Mouse (Mus musculus) MEL (cell line): ENCODE measurements around the gene Zfp282. TPM values are rescaled to one million over a fixed set of nuclear protein-coding genes. Genes with fewer than 3 reads are reported as not detected.
A peak's percentile ranks its signal among the peaks of the same experiment; 100 is the strongest.

Experiments used
- DNase-seq: peaks from one replicate; pipeline ENCODE4 v3.0.0; 2011; ENCODE audit warnings: low read depth, low spot score
- H3K27ac ChIP-seq: 2 replicates; pipeline ENCODE4 v1.5.1; 2012; ENCODE audit warnings: low read depth, mild to moderate bottlenecking, control low read depth, low read length, moderate library complexity; ENCODE audit not compliant: control insufficient read depth
- H3K27me3 ChIP-seq, 2 experiments: fragments of 150-350 bp in 1 of 2; sonication (generic) in 1 of 2; 2 replicates each; pipeline ENCODE4 v1.6.1; 2012; ENCODE audit warnings: low read length in 2 of 2, mild to moderate bottlenecking in 2 of 2, improper control_type of control experiment in 1 of 2, moderate library complexity in 1 of 2; ENCODE audit not compliant: insufficient read depth in 2 of 2, control insufficient read depth in 1 of 2
- H3K36me3 ChIP-seq, 2 experiments: 2 replicates each; pipeline ENCODE4 v1.6.1; 2012 to 2014; ENCODE audit warnings: low read length in 2 of 2, improper control_type of control experiment in 1 of 2, inconsistent platforms in 1 of 2, mild to moderate bottlenecking in 1 of 2; ENCODE audit not compliant: insufficient read depth in 2 of 2, control insufficient read depth in 1 of 2
- H3K4me1 ChIP-seq, 2 experiments: fragments of 150-350 bp in 1 of 2; sonication (generic) in 1 of 2; 2 replicates each; pipeline ENCODE4 v1.6.1; 2012; ENCODE audit warnings: low read length in 2 of 2, improper control_type of control experiment in 1 of 2, mild to moderate bottlenecking in 1 of 2; ENCODE audit not compliant: insufficient read depth in 2 of 2, control insufficient read depth in 1 of 2
- H3K4me3 ChIP-seq, 2 experiments: fragments of 150-350 bp in 1 of 2; sonication (generic) in 1 of 2; 2 replicates each; pipeline ENCODE4 v1.5.1; 2012; ENCODE audit warnings: low read depth in 2 of 2, low read length in 2 of 2, mild to moderate bottlenecking in 2 of 2, moderate library complexity in 2 of 2, control low read depth in 1 of 2, improper control_type of control experiment in 1 of 2; ENCODE audit not compliant: control insufficient read depth in 1 of 2, insufficient read depth in 1 of 2
- H3K79me2 ChIP-seq: 2 replicates; pipeline ENCODE4 v1.6.1; 2012; ENCODE audit warnings: mild to moderate bottlenecking, low read length, moderate library complexity; ENCODE audit not compliant: control insufficient read depth, poor library complexity, insufficient read depth
- H3K9ac ChIP-seq: 2 replicates; pipeline ENCODE4 v1.6.1; 2012; ENCODE audit warnings: low read depth, mild to moderate bottlenecking, control low read depth, low read length, moderate library complexity; ENCODE audit not compliant: control insufficient read depth, poor library complexity, severe bottlenecking
- H3K9me3 ChIP-seq: fragments of 150-350 bp; sonication (generic); replicated peaks from 2 replicates; pipeline ENCODE4 v1.6.1; 2012; ENCODE audit warnings: mild to moderate bottlenecking, low read length, improper control_type of control experiment, moderate library complexity; ENCODE audit not compliant: insufficient read depth
- BHLHE40 ChIP-seq: IDR thresholded peaks from 2 replicates; pipeline ENCODE4 v1.6.1; 2012; ENCODE audit warnings: low read depth, mild to moderate bottlenecking, inconsistent platforms, low read length, improper control_type of control experiment, borderline replicate concordance
- CHD1 ChIP-seq: IDR thresholded peaks from 2 replicates; pipeline ENCODE4 v1.6.1; 2012; ENCODE audit warnings: low read depth, mild to moderate bottlenecking, inconsistent platforms, low read length, improper control_type of control experiment
- EP300 ChIP-seq, 2 experiments: IDR thresholded peaks; 2 replicates each; pipeline ENCODE4 v1.6.1; 2011; ENCODE audit warnings: improper control_type of control experiment in 2 of 2, low read length in 2 of 2, low read depth in 1 of 2, mild to moderate bottlenecking in 1 of 2
- GABPA ChIP-seq: IDR thresholded peaks from 2 replicates; pipeline ENCODE4 v1.6.1; 2012; ENCODE audit warnings: low read depth, mild to moderate bottlenecking, inconsistent platforms, low read length, improper control_type of control experiment, moderate library complexity
- GATA1 ChIP-seq: IDR thresholded peaks from 2 replicates; pipeline ENCODE4 v1.6.1; 2011; ENCODE audit warnings: low read depth, low read length, improper control_type of control experiment
- HCFC1 ChIP-seq: IDR thresholded peaks from 2 replicates; pipeline ENCODE4 v1.6.1; 2012; ENCODE audit warnings: low read depth, mild to moderate bottlenecking, inconsistent platforms, low read length, improper control_type of control experiment, moderate library complexity
- KAT2A ChIP-seq: conservative IDR thresholded peaks from 2 replicates; pipeline ENCODE4 v1.6.1; 2012; ENCODE audit warnings: low read depth, low read length, improper control_type of control experiment, inconsistent platforms
- MAFK ChIP-seq: IDR thresholded peaks from 2 replicates; pipeline ENCODE4 v1.6.1; 2011; ENCODE audit warnings: low read depth, mild to moderate bottlenecking, low read length, improper control_type of control experiment, borderline replicate concordance
- MAX ChIP-seq: IDR thresholded peaks from 2 replicates; pipeline ENCODE4 v1.6.1; 2011; ENCODE audit warnings: low read length, improper control_type of control experiment
- MXI1 ChIP-seq: IDR thresholded peaks from 2 replicates; pipeline ENCODE4 v1.6.1; 2011; ENCODE audit warnings: mild to moderate bottlenecking, low read depth, low read length, improper control_type of control experiment
- MYC ChIP-seq: IDR thresholded peaks from 2 replicates; pipeline ENCODE4 v1.6.1; 2011; ENCODE audit warnings: low read depth, mild to moderate bottlenecking, low read length, improper control_type of control experiment, moderate library complexity
- NELFE ChIP-seq: IDR thresholded peaks from 2 replicates; pipeline ENCODE4 v1.6.1; 2011; ENCODE audit warnings: low read depth, low read length, improper control_type of control experiment
- POLR2A ChIP-seq, 2 experiments: IDR thresholded peaks; 2 replicates each; pipeline ENCODE4 v1.6.1; 2011 to 2012; ENCODE audit warnings: low read length in 2 of 2, mild to moderate bottlenecking in 2 of 2, control low read depth in 1 of 2, improper control_type of control experiment in 1 of 2, low read depth in 1 of 2, moderate library complexity in 1 of 2; ENCODE audit not compliant: control insufficient read depth in 1 of 2, insufficient read depth in 1 of 2, poor library complexity in 1 of 2
- RAD21 ChIP-seq: IDR thresholded peaks from 2 replicates; pipeline ENCODE4 v1.6.1; 2011; ENCODE audit warnings: mild to moderate bottlenecking, low read depth, low read length, improper control_type of control experiment
- SIN3A ChIP-seq: IDR thresholded peaks from 2 replicates; pipeline ENCODE4 v1.6.1; 2012; ENCODE audit warnings: low read length, improper control_type of control experiment, inconsistent platforms
- SMC3 ChIP-seq: IDR thresholded peaks from 2 replicates; pipeline ENCODE4 v1.6.1; 2011; ENCODE audit warnings: low read depth, low read length, improper control_type of control experiment
- TAL1 ChIP-seq: IDR thresholded peaks from 2 replicates; pipeline ENCODE4 v1.6.1; 2012; ENCODE audit warnings: mild to moderate bottlenecking, inconsistent platforms, low read length, moderate library complexity, mixed read lengths
- TCF12 ChIP-seq: IDR thresholded peaks from 2 replicates; pipeline ENCODE4 v1.6.1; 2014; ENCODE audit warnings: low read depth, mild to moderate bottlenecking, inconsistent platforms, low read length, improper control_type of control experiment, moderate library complexity
- UBTF ChIP-seq: IDR thresholded peaks from 2 replicates; pipeline ENCODE4 v1.6.1; 2012; ENCODE audit warnings: low read depth, mild to moderate bottlenecking, inconsistent platforms, low read length, improper control_type of control experiment, moderate library complexity, borderline replicate concordance; ENCODE audit not compliant: insufficient read depth
- USF2 ChIP-seq, 2 experiments: IDR thresholded peaks; 2 replicates each; pipeline ENCODE4 v1.6.1; 2011 to 2012; ENCODE audit warnings: improper control_type of control experiment in 2 of 2, low read length in 2 of 2, borderline replicate concordance in 1 of 2, inconsistent platforms in 1 of 2, low read depth in 1 of 2, mild to moderate bottlenecking in 1 of 2; ENCODE audit not compliant: insufficient read depth in 1 of 2
- ZC3H11A ChIP-seq: IDR thresholded peaks from 2 replicates; pipeline ENCODE4 v1.6.1; 2012; ENCODE audit warnings: low read depth, mild to moderate bottlenecking, inconsistent platforms, low read length, improper control_type of control experiment
- ZNF384 ChIP-seq: IDR thresholded peaks from 2 replicates; pipeline ENCODE4 v1.6.1; 2012; ENCODE audit warnings: low read depth, mild to moderate bottlenecking, inconsistent platforms, low read length, improper control_type of control experiment
- polyA plus RNA-seq, 2 experiments: library from polyadenylated mRNA; stranded (reverse) in 1 of 2; unstranded in 1 of 2; fragments of >175 nt in 1 of 2; fragments of >200 nt in 1 of 2; gene quantifications; 2 replicates each; pipeline versions ENCODE4 v1.2.1 to v1.2.4; 2012; ENCODE audit warnings: low replicate concordance in 2 of 2, low read depth in 1 of 2; ENCODE audit not compliant: insufficient read length in 2 of 2, insufficient read depth in 1 of 2, missing spikeins in 1 of 2
- total RNA-seq: library from RNA; depleted of rRNA; stranded (reverse); fragments of 300-350 nt; gene quantifications from 2 replicates; pipeline ENCODE4 v1.2.3, GENCODE M21; 2012

Gene Zfp282
- total and polyA plus RNA-seq, 3 experiments = 8.2 to 13.8 TPM; not detected in 1

DNA sequence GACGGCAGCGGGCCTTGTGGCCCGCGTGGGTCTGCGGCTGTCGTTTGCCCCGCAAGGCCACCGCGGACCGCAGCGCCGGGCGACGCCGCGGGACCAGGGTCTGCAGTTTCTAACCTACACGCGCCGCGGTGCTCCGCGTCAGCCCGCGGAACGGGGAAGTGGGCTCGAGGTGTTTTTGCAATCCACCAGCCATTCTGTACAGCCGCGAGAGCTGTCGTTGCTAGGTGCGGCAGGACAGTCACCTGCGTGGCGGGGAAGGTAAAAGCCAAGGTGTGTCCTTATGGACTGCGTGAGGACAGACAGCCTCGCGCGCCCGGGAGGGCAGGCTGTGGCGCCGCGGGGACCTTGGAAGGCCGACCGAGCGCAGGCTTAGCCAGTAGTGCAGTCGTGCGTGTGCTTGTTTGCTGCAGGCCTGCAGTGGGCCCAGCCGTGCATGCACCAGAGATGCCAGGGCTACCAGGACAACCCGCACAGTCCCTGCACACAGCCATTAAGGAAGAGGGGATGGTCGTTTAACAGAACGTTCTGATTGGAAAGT lies 41.0 kb upstream of the Zfp282 start:
- H3K4me3 ChIP-seq = peak overlapping the region; percentile 72 to 91
- TF ChIP-seq NELFE = no peak
- peak; percentile 39 for TF ChIP-seq SIN3A
- 0 out of 4 replicates have a peak, but pooled peaks of 1 of the 2 experiments have one; percentile 4 for TF ChIP-seq POLR2A (IDR thresholded peaks at IDR 0.05; ENCODE audit: control insufficient read depth in 1 of 2, insufficient read depth in 1 of 2, low read depth in 1 of 2, low read length in 2 of 2, poor library complexity in 1 of 2)
- TF ChIP-seq KAT2A = no peak
- peak; percentile 19; the same call in 1 of the 2 replicates for TF ChIP-seq UBTF
- TF ChIP-seq BHLHE40 = no peak
- TF ChIP-seq MAFK = no peak
- no peak for TF ChIP-seq MAX
- no peak for TF ChIP-seq SMC3
- TF ChIP-seq TAL1 = no peak
- no peak for TF ChIP-seq ZNF384
- TF ChIP-seq EP300 (IDR thresholded peaks at IDR 0.05; ENCODE audit: low read depth in 1 of 2, low read length in 2 of 2) = no peak
- TF ChIP-seq USF2 (IDR thresholded peaks at IDR 0.05; ENCODE audit: borderline replicate concordance in 1 of 2, insufficient read depth in 1 of 2, low read depth in 1 of 2, low read length in 2 of 2) = no peak
- TF ChIP-seq MYC = no peak
- 0 out of 2 replicates have a peak, but pooled peaks have one; percentile 63 for TF ChIP-seq CHD1
- 0 out of 2 replicates have a peak, but pooled peaks have one; percentile 35 for TF ChIP-seq HCFC1
- TF ChIP-seq TCF12 = no peak
- no peaks in the 10 kb centered on the region for H3K27me3 ChIP-seq
- peak overlapping the region; percentile 82 for H3K9ac ChIP-seq
- peak; percentile 72 for DNase-seq
- H3K4me1 ChIP-seq = peaks cover 12 to 13% of the 10 kb centered on the region in 2 experiments
- H3K27ac ChIP-seq = peak overlapping the region; percentile 54
- H3K36me3 ChIP-seq = peaks cover 2 to 26% of the 10 kb centered on the region in 2 experiments; a peak in 3 of 4 replicates
- H3K9me3 ChIP-seq = no peaks in the 10 kb centered on the region
- H3K79me2 ChIP-seq = peaks cover 17% of the 10 kb centered on the region

DNA sequence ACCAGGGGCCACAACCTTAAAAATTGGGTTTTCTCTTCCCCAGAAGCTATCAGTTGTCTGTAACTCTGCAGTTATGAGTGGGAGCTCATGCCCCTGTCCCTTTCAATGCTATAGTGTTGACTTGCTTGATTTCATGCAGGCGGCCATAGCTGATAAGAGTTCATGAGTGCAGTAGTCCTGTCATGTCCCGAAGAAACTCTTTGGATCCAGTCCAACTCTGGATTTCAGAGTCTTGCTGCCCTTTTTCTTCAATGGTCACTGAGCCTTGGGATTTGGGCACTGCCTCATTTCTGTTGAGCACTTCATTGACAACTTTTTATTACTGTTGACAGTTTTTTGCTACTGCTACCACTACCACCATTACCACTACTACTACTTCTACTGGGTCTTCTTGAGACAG lies 39.4 kb upstream of the Zfp282 start:
- Histone ChIP-seq H3K27ac (no peak overlapping the region), H3K9ac (no peak overlapping the region)

More for the DNA sequence above, 39.4 kb upstream of the Zfp282 start:
- no peaks in the 10 kb centered on the region for H3K9me3 ChIP-seq
- peaks cover 17% of the 10 kb centered on the region for H3K79me2 ChIP-seq
- peak; percentile 56 for DNase-seq
- TF ChIP-seq HCFC1 (no peak), TAL1 (peak; percentile 29; the same call in 1 of the 2 replicates), BHLHE40 (no peak), ZC3H11A (no peak), GABPA (no peak), MXI1 (no peak), SMC3 (no peak), GATA1 (peak; percentile 34; the same call in 1 of the 2 replicates), RAD21 (no peak)
- no peaks in the 10 kb centered on the region for H3K27me3 ChIP-seq
- peaks cover 16 to 22% of the 10 kb centered on the region in 2 experiments for H3K4me1 ChIP-seq
- H3K4me3 ChIP-seq = no peak overlapping the region; a peak in 1 of 4 replicates
- peaks cover 2 to 41% of the 10 kb centered on the region in 2 experiments; a peak in 3 of 4 replicates for H3K36me3 ChIP-seq
